Mouse (Mus musculus) stomach, embryonic 16.5 days (tissue): Measurements from ENCODE around the gene Rab1b. TPM values are rescaled to one million over a fixed set of nuclear protein-coding genes. Genes with fewer than 3 reads are reported as not detected.

Source experiments
- ATAC-seq: fragments of 200-750 bp; cut with Nextera tagmentation; 2 replicates; pipeline ENCODE4 v1.8.0; 2017; ENCODE audit warnings: moderate number of reproducible peaks, moderate TSS enrichment; ENCODE audit not compliant: insufficient read depth, low FRiP score
- H3K27ac ChIP-seq: fragments of 300-500 bp; sonication (generic); 2 replicates; pipeline ENCODE4 v1.5.1; 2014; ENCODE audit warnings: low read length
- H3K27me3 ChIP-seq: fragments of 300-500 bp; sonication (generic); 2 replicates; pipeline ENCODE4 v1.6.1; 2014; ENCODE audit warnings: low read length, control low read depth, mixed read lengths; ENCODE audit not compliant: control insufficient read depth, insufficient read depth
- H3K36me3 ChIP-seq: fragments of 300-500 bp; sonication (generic); 2 replicates; pipeline ENCODE4 v1.6.1; 2014; ENCODE audit warnings: low read length; ENCODE audit not compliant: control insufficient read depth, insufficient read depth
- H3K4me1 ChIP-seq: fragments of 300-500 bp; sonication (generic); 2 replicates; pipeline ENCODE4 v1.6.1; 2014; ENCODE audit warnings: low read length, control low read depth, mixed read lengths; ENCODE audit not compliant: control insufficient read depth, insufficient read depth
- H3K4me2 ChIP-seq: fragments of 300-500 bp; sonication (generic); 2 replicates; pipeline ENCODE4 v1.6.1; 2014; ENCODE audit warnings: low read depth, low read length, mixed read lengths
- H3K4me3 ChIP-seq: fragments of 300-500 bp; sonication (generic); replicated peaks from 2 replicates; pipeline ENCODE4 v1.5.1; 2014; ENCODE audit warnings: mild to moderate bottlenecking, low read length
- H3K9ac ChIP-seq: fragments of 300-500 bp; sonication (generic); 2 replicates; pipeline ENCODE4 v1.6.1; 2014; ENCODE audit warnings: low read length
- H3K9me3 ChIP-seq: fragments of 300-500 bp; sonication (generic); replicated peaks from 2 replicates; pipeline ENCODE4 v1.6.1; 2016; ENCODE audit warnings: low read length, control low read depth; ENCODE audit not compliant: control insufficient read depth
- WGBS: fragments of 180-500 bp; shearing (Covaris S2); extraction: QIAGEN DNeasy Blood & Tissue Kit; methylation state at CpG from one replicate; pipeline ENCODE4 v1.1.7; 2014; 5-methylcytosine and 5-hydroxymethylcytosine counted together
- polyA plus RNA-seq: library from polyadenylated mRNA; unstranded; fragments of >200 nt; fragmentation: Nextera tagmentation; extraction: Ambion mirVana; gene quantifications from 2 replicates; pipeline ENCODE4 v1.2.1, GENCODE M21; 2015

The Rab1b gene
- polyA plus RNA-seq, 1 experiment from 2014 or later: 240 TPM

- H3K27me3 ChIP-seq: peaks cover 10% of the 10 kb centered on the region
- H3K9me3 ChIP-seq: no peaks in the 10 kb centered on the region
- peak within 1 kb of the TSS; percentile 45 for H3K4me3 ChIP-seq
- peak within 1 kb of the TSS; percentile 58 for H3K4me2 ChIP-seq
- peaks cover 19% of the 10 kb centered on the region for H3K4me1 ChIP-seq
- peak within 1 kb of the TSS; percentile 64 for H3K9ac ChIP-seq
- ATAC-seq: peak; percentile 70; the same call in 1 of the 2 replicates
- WGBS: 18% methylated on average over 14 of the region's 14 CpGs
- H3K27ac ChIP-seq: peak within 1 kb of the TSS; percentile 71
- H3K36me3 ChIP-seq: 0 out of 2 replicates have a peak, but pooled peaks cover 3% of the 10 kb centered on the region
Observed at GRCm38 (mm10) chr19:5050047-5050905, 56.6 kb downstream of the Rab1b start, which contains the start of gene Rin1. Gene Rin1, plus strand, starts transcription at chr19:5050481.

GRCm38 (mm10) chr19:5049325-5049724, 57.5 kb downstream of the Rab1b start:
- ATAC-seq: no peak
- no peak overlapping the region for H3K4me3 ChIP-seq
- H3K4me2 ChIP-seq: no peak overlapping the region
- no peak overlapping the region for H3K27ac ChIP-seq
- H3K9ac ChIP-seq: no peak overlapping the region; the same call in 1 of the 2 replicates
- peaks cover 10% of the 10 kb centered on the region for H3K27me3 ChIP-seq
- 0 out of 2 replicates have a peak, but pooled peaks cover 3% of the 10 kb centered on the region for H3K36me3 ChIP-seq
- H3K9me3 ChIP-seq: no peaks in the 10 kb centered on the region
- 76% methylated on average over 6 of the region's 6 CpGs for WGBS
- peaks cover 19% of the 10 kb centered on the region for H3K4me1 ChIP-seq

Other genes starting within 250 kb of the Rab1b start
- gene Actn3, start 229.2 kb downstream of the Rab1b start, polyA plus RNA-seq: 5.3 and 8.9 TPM in 2 replicates
- 11.6 and 12.5 TPM in 2 replicates for gene Zdhhc24, start 228.4 kb downstream of the Rab1b start, polyA plus RNA-seq
- gene Bbs1, start 200.4 kb downstream of the Rab1b start, polyA plus RNA-seq: 2.8 and 3.6 TPM in 2 replicates
- gene Dpp3, start 178.8 kb downstream of the Rab1b start, polyA plus RNA-seq: 119 and 134 TPM in 2 replicates
- gene Peli3, start 163.9 kb downstream of the Rab1b start, polyA plus RNA-seq: 1.8 and 1.9 TPM in 2 replicates
- 79.6 and 80.5 TPM in 2 replicates for gene Mrpl11, start 144.9 kb downstream of the Rab1b start, polyA plus RNA-seq
- gene Npas4, start 116.8 kb downstream of the Rab1b start, polyA plus RNA-seq: 0.23 and 0.34 TPM in 2 replicates
- 3.1 and 3.3 TPM in 2 replicates for gene Slc29a2, start 83.2 kb downstream of the Rab1b start, polyA plus RNA-seq
- gene B4gat1, start 68.2 kb downstream of the Rab1b start, polyA plus RNA-seq: 41.8 and 44.1 TPM in 2 replicates
- 0.99 and 1.3 TPM in 2 replicates for gene AC124502.3, start 68.2 kb downstream of the Rab1b start, polyA plus RNA-seq
- gene Brms1, start 65.7 kb downstream of the Rab1b start, polyA plus RNA-seq: 39.8 and 43.9 TPM in 2 replicates
- 4.5 and 4.9 TPM in 2 replicates for gene Rin1, start 56.6 kb downstream of the Rab1b start, polyA plus RNA-seq
- 69.8 and 76.9 TPM in 2 replicates for gene Cd248, start 39.0 kb downstream of the Rab1b start, polyA plus RNA-seq
- 4.9 and 6.8 TPM in 2 replicates for gene Tmem151a, start 21.5 kb downstream of the Rab1b start, polyA plus RNA-seq
- gene Yif1a, start 18.5 kb downstream of the Rab1b start, polyA plus RNA-seq: 110 and 123 TPM in 2 replicates
- 5.8 and 7.4 TPM in 2 replicates for gene Cnih2, start 8.6 kb downstream of the Rab1b start, polyA plus RNA-seq
- gene Klc2, start 11.5 kb upstream of the Rab1b start, polyA plus RNA-seq: 13.6 TPM in 2 replicates
- gene Pacs1, start 166.0 kb upstream of the Rab1b start, polyA plus RNA-seq: 13.0 and 13.5 TPM in 2 replicates
- gene Sf3b2, start 188.4 kb upstream of the Rab1b start, polyA plus RNA-seq: 253 and 275 TPM in 2 replicates
- 1.7 and 2.1 TPM in 2 replicates for gene Gal3st3, start 191.3 kb upstream of the Rab1b start, polyA plus RNA-seq
- gene Catsper1, start 228.7 kb upstream of the Rab1b start, polyA plus RNA-seq: not detected in 2 replicates
- 28.3 and 42.3 TPM in 2 replicates for gene Cst6, start 242.5 kb upstream of the Rab1b start, polyA plus RNA-seq